Mouse (Mus musculus) lung, embryonic 15.5 days (tissue): ENCODE results near the gene Id3. TPM values are rescaled to one million over a fixed set of nuclear protein-coding genes. Genes with fewer than 3 reads are reported as not detected.

Source experiments
- ATAC-seq: fragments of 200-750 bp; cut with Nextera tagmentation; 2 replicates; pipeline ENCODE4 v1.8.0; 2017; ENCODE audit warnings: moderate number of reproducible peaks, borderline replicate concordance; ENCODE audit not compliant: low FRiP score, low TSS enrichment; ENCODE audit errors: extremely low read depth
- H3K27ac ChIP-seq: fragments of 300-500 bp; sonication (generic); 2 replicates; pipeline ENCODE4 v1.5.1; 2015; ENCODE audit warnings: moderate library complexity, mild to moderate bottlenecking, inconsistent platforms
- H3K27me3 ChIP-seq: fragments of 300-500 bp; sonication (generic); 2 replicates; pipeline ENCODE4 v1.6.1; 2015; ENCODE audit warnings: inconsistent platforms
- H3K36me3 ChIP-seq: fragments of 300-500 bp; sonication (generic); 2 replicates; pipeline ENCODE4 v1.6.1; 2015; ENCODE audit warnings: inconsistent platforms
- H3K4me1 ChIP-seq: fragments of 300-500 bp; sonication (generic); 2 replicates; pipeline ENCODE4 v1.6.1; 2015; ENCODE audit warnings: inconsistent platforms
- H3K4me2 ChIP-seq: fragments of 300-500 bp; sonication (generic); 2 replicates; pipeline ENCODE4 v1.6.1; 2015; ENCODE audit warnings: inconsistent platforms, mild to moderate bottlenecking, moderate library complexity
- H3K4me3 ChIP-seq: fragments of 300-500 bp; sonication (generic); 2 replicates; pipeline ENCODE4 v1.5.1; 2015; ENCODE audit warnings: mild to moderate bottlenecking, inconsistent platforms
- H3K9ac ChIP-seq: fragments of 300-500 bp; sonication (generic); 2 replicates; pipeline ENCODE4 v1.6.1; 2015; ENCODE audit warnings: inconsistent platforms
- H3K9me3 ChIP-seq: fragments of 300-500 bp; sonication (generic); 2 replicates; pipeline ENCODE4 v1.6.1; 2016; ENCODE audit warnings: inconsistent platforms
- WGBS: fragments of 180-500 bp; shearing (Covaris S2); methylation state at CpG from one replicate; pipeline ENCODE4 v1.1.7; 2015; 5-methylcytosine and 5-hydroxymethylcytosine counted together
- polyA plus RNA-seq: library from polyadenylated mRNA; unstranded; fragments of >200 nt; fragmentation: Nextera tagmentation; extraction: Ambion mirVana; gene quantifications from 2 replicates; pipeline ENCODE4 v1.2.1, GENCODE M21; 2015

The Id3 gene
- polyA plus RNA-seq, 1 experiment from 2014 or later, result 529 TPM

GRCm38 (mm10) chr4:136173210-136173715 is 30.0 kb downstream of the Id3 start:
- Histone ChIP-seq H3K4me2 (peak overlapping the region; percentile 89), H3K9ac (peak overlapping the region; percentile 62), H3K27ac (peak overlapping the region; percentile 83), H3K9me3 (no peaks in the 10 kb centered on the region), H3K4me1 (peaks cover 58% of the 10 kb centered on the region), H3K27me3 (no peaks in the 10 kb centered on the region), H3K36me3 (no peaks in the 10 kb centered on the region), H3K4me3 (peak overlapping the region; percentile 62)
- ATAC-seq, result no peak
- WGBS, result 5% methylated on average over 14 of the region's 14 CpGs

DNA sequence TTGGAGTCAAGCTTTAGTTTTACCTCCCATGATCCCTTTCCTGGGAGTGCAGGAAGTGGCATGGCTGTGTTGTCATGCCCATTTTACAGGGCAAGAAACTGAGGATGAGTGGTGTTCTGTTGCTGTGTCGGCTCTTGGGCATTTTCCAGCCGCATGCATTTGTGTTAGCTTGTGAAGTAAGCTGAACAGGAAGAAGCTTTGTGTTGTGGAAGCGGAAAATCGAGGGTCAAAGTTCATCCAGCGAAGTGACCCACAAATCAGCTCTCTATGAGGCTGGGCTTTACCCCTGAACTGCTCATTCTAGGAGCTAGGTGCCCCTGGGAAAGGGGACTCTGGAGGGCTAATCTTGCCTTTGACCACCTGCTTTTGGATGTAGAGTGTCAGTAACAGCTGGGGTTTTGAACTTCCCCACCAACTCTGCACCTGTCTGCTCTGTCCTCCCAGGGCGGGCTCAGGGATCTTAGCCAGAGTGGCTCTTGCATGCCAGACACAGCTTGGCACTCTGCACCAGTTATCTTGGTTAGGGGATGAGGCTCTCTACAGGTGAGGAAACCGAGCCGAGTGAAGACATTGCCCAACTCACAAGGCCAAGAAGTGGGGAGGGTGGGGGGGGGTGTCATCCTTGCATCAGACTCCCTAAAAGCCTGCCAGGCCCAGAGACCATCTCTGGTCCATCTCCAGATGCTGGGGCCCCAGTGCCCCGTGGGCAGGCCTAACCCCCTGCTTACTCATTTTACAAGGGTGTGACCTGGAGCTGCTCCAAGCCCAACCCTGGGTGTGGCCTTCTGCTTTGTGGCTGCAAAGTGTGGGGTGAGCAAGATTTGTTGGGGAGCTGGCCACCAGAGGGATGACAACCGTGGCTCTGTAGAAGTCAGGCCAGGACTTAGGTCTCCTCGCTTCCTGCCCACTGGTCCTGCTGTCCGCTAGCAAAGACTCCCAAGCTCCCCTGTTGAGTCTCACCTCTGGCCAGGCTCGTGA is 31.2 kb downstream of the Id3 start:
- no peaks in the 10 kb centered on the region for H3K9me3 ChIP-seq
- peaks cover 68% of the 10 kb centered on the region for H3K4me1 ChIP-seq
- H3K36me3 ChIP-seq, result no peaks in the 10 kb centered on the region
- H3K4me2 ChIP-seq, result peak overlapping the region; percentile 89
- 62% methylated on average over 13 of the region's 13 CpGs for WGBS
- no peaks in the 10 kb centered on the region for H3K27me3 ChIP-seq
- peak; percentile 17; the same call in 1 of the 2 replicates for ATAC-seq
- 0 out of 2 replicates have a peak overlapping the region, but pooled peaks have one; percentile 34 for H3K27ac ChIP-seq
- no peak overlapping the region for H3K9ac ChIP-seq
- H3K4me3 ChIP-seq, result peak overlapping the region; percentile 62; the same call in 1 of the 2 replicates

DNA sequence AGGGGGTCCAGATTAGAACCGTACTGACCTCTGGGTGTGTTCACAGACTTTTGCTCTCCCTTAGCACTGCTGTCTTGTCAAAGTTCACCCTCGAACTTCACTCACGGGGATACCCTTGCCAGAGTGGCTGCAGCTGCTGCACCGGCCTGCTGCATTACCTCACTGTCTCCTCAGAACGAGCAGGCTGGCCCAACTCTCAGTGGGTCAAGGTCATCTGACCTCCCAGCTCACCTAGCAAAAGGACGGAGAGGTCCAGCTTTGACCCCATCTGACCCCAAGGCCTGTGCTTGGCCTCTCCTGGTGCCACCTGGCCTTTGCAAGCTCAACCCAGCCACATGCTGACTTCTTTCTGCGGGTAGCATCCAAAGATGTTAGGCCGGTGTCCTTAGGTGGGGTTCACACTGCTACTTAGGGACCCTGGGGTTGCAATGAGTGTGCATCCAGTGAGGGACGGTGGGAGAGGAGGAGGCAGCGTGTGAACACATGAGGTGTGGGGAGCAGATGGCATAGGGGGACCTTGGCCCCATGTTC is 32.8 kb downstream of the Id3 start:
- H3K27me3 ChIP-seq, result no peaks in the 10 kb centered on the region
- no peak overlapping the region for H3K27ac ChIP-seq
- no peak overlapping the region for H3K4me3 ChIP-seq
- no peak overlapping the region; the same call in 1 of the 2 replicates for H3K9ac ChIP-seq
- no peak overlapping the region for H3K4me2 ChIP-seq
- WGBS, result 62% methylated on average over 10 of the region's 10 CpGs
- no peaks in the 10 kb centered on the region for H3K36me3 ChIP-seq
- ATAC-seq, result no peak
- no peaks in the 10 kb centered on the region for H3K9me3 ChIP-seq
- peaks cover 84% of the 10 kb centered on the region for H3K4me1 ChIP-seq

GRCm38 (mm10) chr4:136177244-136177611 is 33.9 kb downstream of the Id3 start:
- ATAC-seq, result no peak
- Histone ChIP-seq H3K27me3 (no peaks in the 10 kb centered on the region), H3K9me3 (no peaks in the 10 kb centered on the region), H3K27ac (peak overlapping the region; percentile 90), H3K4me2 (peak overlapping the region; percentile 24; the same call in 1 of the 2 replicates), H3K36me3 (no peaks in the 10 kb centered on the region), H3K4me1 (peaks cover 86% of the 10 kb centered on the region), H3K9ac (no peak overlapping the region), H3K4me3 (no peak overlapping the region)
- WGBS, result 32% methylated on average over 8 of the region's 8 CpGs

DNA sequence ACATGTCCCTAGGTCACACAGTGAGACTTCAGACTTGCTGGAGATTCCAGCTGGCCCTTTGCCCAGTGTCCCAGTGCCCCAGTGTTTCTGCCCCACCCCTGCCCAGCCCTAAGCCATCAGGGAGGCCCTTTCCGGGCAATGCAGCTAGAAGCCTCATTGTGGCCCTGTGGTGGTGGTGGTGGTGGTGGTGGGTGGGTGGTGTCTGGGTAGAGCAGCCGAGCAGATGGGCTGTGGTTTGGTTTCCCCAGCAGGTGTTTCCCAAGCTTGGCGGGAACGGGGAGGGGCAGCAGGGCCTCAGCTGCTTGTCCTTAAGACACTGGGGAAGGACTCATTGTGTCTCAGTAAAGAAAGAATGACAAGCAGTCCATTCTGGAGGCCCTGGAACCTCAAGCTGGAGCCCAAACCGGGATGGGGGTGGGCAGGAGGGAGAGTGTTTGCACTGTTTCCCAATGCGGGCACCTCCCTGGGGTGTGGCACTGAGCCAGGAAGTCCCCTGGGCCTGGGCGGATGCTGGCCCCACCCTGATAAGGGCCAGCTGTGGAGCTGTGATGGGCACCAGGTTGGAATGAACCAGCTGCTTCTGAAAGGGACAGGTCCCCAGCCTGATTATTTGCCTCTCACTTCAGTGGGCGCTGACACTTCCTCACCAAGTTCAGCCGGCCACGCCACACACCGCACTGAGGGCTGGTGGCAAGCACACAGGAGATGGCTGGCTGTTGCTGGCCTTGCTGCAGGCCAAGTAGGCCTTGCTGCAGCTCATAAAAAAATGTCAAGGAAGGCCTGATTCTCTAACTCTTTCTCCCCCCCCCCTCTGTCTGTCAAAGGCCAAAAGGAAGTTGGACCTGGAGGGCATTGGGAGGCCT is 34.5 kb downstream of the Id3 start:
- Histone ChIP-seq H3K27me3 (no peaks in the 10 kb centered on the region), H3K4me2 (peak overlapping the region; percentile 19; the same call in 1 of the 2 replicates), H3K4me3 (no peak overlapping the region), H3K9me3 (no peaks in the 10 kb centered on the region), H3K4me1 (peaks cover 85% of the 10 kb centered on the region), H3K9ac (no peak overlapping the region), H3K36me3 (no peaks in the 10 kb centered on the region), H3K27ac (peak overlapping the region; percentile 90)
- peak; percentile 31; the same call in 1 of the 2 replicates for ATAC-seq
- 34% methylated on average over 11 of the region's 11 CpGs for WGBS

DNA sequence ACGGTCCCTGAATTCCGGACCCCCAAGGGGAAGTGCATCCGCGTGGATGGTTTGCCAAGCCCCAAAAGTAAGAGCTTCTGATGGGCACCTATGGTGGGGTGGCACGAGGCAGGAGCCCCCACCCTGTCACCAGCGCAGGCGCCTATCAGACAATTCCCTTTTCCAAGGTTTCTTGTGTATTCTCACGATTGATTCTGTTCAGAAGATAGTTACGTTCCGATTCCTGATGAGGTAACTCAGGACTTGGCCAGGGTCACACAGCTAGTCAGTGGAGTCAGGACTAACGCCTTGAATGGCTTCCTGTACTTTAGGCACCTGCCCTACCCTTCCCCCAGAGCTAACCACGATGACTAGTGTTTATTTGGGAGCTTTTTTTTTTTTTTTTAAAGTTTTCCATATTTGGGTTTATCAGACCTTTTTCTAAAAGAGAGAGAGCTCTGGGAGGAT is 35.2 kb downstream of the Id3 start:
- WGBS, result 71% methylated on average over 12 of the region's 12 CpGs

DNA sequence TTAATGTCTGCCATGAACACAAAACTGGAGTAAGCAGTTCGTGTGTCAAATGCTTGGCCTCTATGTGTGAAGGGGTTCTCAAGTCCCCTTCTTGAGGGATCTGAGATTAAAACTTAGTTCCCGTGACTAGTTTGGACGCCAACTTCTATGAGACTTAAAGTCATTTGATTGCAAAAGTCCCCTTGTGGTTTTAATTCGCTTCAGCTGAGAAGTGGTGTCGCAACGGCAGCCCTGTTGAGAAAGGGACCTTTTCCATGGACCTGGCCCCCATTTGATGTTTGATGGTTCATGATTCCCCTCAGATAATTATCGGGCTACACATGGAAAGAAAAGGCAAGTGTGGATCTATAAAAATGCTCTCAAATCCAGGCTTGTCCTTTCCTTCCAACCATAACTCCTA is 36.2 kb downstream of the Id3 start:
- WGBS, result 83% methylated on average over 7 of the region's 7 CpGs
- Histone ChIP-seq H3K9ac (no peak overlapping the region), H3K9me3 (no peaks in the 10 kb centered on the region), H3K4me1 (peaks cover 69% of the 10 kb centered on the region), H3K36me3 (no peaks in the 10 kb centered on the region), H3K27me3 (no peaks in the 10 kb centered on the region), H3K4me3 (no peak overlapping the region), H3K27ac (peak overlapping the region; percentile 90; the same call in 1 of the 2 replicates), H3K4me2 (peak overlapping the region; percentile 47; the same call in 1 of the 2 replicates)
- no peak for ATAC-seq

More for the DNA sequence above, 35.2 kb downstream of the Id3 start:
- no peak for ATAC-seq
- Histone ChIP-seq H3K36me3 (no peaks in the 10 kb centered on the region), H3K9me3 (no peaks in the 10 kb centered on the region), H3K9ac (no peak overlapping the region), H3K4me3 (no peak overlapping the region), H3K4me2 (no peak overlapping the region), H3K27me3 (no peaks in the 10 kb centered on the region), H3K27ac (peak overlapping the region; percentile 90), H3K4me1 (peaks cover 79% of the 10 kb centered on the region)

DNA sequence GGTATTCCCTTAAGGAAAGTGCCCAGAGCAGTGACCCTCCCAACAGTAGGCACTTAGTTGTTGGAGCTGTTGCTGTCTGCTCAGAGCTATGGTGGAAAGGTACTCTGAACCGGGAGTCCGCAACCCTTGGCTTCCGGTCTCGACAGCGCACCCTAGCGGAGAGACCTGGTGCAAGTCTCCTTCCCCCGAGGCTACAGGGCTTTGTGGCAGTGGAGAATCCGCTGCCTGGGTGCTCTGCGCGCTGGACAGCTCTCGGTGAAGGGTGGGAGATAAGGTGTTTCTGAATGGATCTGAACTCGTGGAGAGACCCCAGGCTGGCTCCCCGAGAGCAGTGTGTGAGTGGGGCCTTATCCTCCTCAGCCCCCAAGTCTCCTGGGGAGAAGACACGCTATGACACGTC is 36.7 kb downstream of the Id3 start:
- Histone ChIP-seq H3K27ac (peak overlapping the region; percentile 89), H3K4me1 (peaks cover 64% of the 10 kb centered on the region), H3K9ac (no peak overlapping the region), H3K27me3 (no peaks in the 10 kb centered on the region), H3K9me3 (no peaks in the 10 kb centered on the region), H3K4me3 (peak overlapping the region; percentile 32), H3K4me2 (peak overlapping the region; percentile 47), H3K36me3 (no peaks in the 10 kb centered on the region)
- 9% methylated on average over 15 of the region's 15 CpGs for WGBS
- ATAC-seq, result peak; percentile 15; the same call in 1 of the 2 replicates

DNA sequence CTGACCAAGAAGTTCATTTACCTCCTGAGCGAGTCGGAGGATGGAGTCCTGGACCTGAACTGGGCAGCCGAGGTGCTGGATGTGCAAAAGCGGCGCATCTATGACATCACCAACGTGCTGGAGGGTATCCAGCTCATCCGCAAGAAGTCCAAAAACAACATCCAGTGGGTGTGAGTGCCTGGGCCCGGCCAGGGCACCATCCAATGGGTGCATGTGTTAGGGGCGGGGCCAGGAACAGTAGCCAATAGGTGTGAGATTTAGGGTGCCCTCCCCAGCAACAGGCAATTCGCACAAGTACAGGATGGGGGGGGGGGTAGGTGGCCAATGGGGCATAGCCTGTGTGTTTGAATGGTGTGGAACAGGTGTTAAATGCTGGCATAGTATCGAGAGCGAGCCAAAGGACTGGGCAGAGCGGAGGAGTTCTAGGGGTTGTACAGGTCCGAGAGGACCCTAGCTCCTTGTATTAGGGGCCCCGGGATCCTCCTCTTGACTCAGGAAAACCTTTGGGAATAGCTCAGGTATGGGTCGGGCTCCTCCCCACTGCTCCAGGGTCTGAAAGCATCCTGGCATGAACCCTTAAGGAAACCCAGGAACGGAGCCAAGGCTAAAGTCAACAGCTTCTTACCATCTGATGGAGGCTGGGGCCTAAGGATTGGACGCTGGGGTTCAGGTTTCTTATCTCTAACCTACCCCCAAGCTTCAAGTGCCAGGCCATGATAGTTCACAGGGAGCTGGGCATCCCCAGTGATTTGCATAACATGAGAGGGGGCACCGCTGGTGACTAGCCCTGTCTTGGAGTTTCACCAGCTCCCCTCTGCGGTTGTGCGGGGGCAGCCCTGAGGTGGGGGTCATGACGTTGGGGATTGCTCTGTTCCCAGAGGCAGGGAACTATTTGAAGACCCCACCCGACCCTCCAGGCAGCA is 37.4 kb downstream of the Id3 start:
- H3K27me3 ChIP-seq, result no peaks in the 10 kb centered on the region
- H3K36me3 ChIP-seq, result no peaks in the 10 kb centered on the region
- H3K27ac ChIP-seq, result peak overlapping the region; percentile 89
- H3K9me3 ChIP-seq, result no peaks in the 10 kb centered on the region
- peaks cover 65% of the 10 kb centered on the region for H3K4me1 ChIP-seq
- peak; percentile 83 for ATAC-seq
- peak overlapping the region; percentile 47 for H3K4me2 ChIP-seq
- peak overlapping the region; percentile 32 for H3K4me3 ChIP-seq
- 15% methylated on average over 23 of the region's 23 CpGs for WGBS
- no peak overlapping the region for H3K9ac ChIP-seq

GRCm38 (mm10) chr4:136181367-136181766 is 38.1 kb downstream of the Id3 start:
- Histone ChIP-seq H3K36me3 (no peaks in the 10 kb centered on the region), H3K27me3 (no peaks in the 10 kb centered on the region), H3K27ac (peak overlapping the region; percentile 89), H3K9ac (no peak overlapping the region; the same call in 1 of the 2 replicates), H3K4me2 (peak overlapping the region; percentile 47), H3K4me1 (peaks cover 65% of the 10 kb centered on the region), H3K9me3 (no peaks in the 10 kb centered on the region), H3K4me3 (peak overlapping the region; percentile 32)
- ATAC-seq, result no peak
- whole genome bisulfite sequencing, result 21% methylated on average over 12 of the region's 12 CpGs
